Mouse (Mus musculus): ENCODE data around the gene Myh14.

DNA sequence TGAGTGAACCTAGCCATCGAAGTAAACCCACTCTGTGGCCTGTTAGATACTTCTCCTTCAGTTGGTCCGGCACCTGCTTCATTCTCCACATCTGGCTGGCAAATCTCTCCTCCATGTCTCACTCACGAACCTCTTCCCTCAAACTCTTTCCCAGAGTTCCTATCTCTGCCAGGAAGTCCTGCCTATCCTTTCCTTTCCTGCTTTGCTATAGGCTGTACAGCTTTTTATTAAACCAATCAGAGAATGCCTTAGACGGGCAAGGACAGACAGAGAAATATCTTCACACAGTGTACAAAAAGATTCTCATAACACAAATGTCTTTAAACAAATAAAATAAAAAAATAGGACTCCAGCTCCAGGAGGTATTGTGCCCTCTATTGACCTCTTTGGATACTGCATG is 34.4 kb upstream of the Myh14 start:
- TF ChIP-seq CTCF (IDR thresholded peaks at IDR 0.05; ENCODE audit: low read depth), result no peak
- no peak for TF ChIP-seq EP300 (IDR thresholded peaks at IDR 0.05; ENCODE audit: low read depth)
